Mouse (Mus musculus) gastrocnemius, postnatal 25 days (tissue): ENCODE measurements at regions not wholly inside any gene's neighbourhood (a gene's known extent, or its start where the extent isn't known, plus 50 kb on each side); places are given as distances from the start of the nearest gene placed in this dataset.

Source experiments
- DNase-seq: peaks from one replicate; pipeline ENCODE4 v3.0.0; 2022

DNA sequence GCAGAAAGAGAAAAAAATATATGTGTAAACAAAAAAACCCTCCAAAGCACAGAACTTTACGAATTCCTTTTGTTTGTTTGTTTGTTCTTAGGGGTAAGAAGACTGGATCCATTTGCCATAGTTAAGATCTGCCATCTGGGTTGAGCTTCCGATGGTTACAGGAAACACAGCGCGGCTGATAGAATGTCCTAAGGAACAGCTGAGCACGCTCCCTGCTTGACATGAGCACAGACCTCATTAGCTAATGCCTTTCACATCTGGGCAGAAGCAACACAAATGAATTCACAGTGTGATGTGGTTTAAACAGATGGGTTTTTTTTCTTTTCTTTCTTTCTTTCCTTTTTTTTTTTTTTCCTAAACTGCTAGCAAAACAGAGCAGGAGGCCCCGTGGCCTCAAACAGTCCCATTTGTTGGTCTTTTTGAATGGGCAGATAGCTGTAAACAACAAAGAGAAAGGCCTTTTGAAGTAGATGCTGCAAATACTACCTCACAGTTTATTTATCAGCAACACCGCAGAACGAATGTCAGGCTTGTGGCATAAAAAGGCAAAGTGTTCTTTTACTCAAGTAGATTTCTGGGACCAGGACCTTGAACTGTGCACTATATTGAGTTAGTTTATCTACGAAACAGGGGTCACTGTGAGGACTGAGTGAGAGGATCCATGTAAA, 61.0 kb upstream of the Raph1 start:
- DNase-seq: no peak

- no peak for DNase-seq
Measured at GRCm38 (mm10) chr1:60627367-60627766, 60.5 kb upstream of the Raph1 start.

- no peak for DNase-seq
Measured at GRCm38 (mm10) chr1:60625698-60626486, 59.0 kb upstream of the Raph1 start.

DNA sequence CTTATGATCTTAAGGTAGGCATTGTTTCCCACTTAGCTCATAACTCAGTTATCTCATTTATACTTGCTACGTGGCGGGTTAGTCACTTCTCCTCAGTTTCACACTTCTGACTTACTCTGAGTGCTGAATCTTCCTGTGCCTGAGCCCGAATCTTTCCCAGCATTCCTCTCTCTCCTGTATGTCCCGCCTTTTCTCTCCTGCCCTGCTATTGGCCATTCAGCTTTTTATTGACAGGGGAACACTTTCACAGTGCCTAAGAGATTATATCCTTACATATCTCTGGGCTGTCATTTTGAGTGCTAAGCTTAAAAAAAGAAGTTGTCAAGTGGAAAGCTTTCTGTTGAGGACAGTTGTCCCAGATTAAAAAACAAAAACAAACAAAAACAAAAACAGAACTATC, 57.3 kb upstream of the Raph1 start:
- DNase-seq: no peak

DNA sequence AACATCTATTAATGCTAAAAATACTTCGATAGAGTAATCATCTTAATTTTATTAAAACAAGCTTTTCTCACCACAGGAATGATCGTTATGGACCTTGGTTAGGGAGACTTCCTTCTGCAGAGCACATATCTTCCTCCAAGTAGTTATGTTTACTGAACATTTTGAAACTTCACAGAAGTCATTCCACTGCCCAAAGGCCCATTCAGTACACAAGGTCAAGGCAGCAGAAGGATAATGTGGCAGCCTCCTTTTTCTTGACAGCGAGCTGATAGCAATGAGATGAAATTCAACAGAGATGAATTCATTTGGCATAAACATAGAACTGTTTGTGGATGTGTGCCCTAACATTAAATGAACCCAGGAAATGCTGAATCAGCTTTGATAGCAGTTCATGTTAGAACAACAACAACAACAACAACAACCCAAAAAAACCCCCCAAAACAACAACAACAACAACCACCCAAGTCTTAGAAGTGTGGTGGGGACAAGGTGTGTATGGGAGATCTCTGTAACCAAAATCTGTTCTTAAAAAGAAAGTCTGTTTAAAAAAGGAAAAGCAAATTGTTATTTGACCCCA, 56.6 kb upstream of the Raph1 start:
- no peak for DNase-seq

DNA sequence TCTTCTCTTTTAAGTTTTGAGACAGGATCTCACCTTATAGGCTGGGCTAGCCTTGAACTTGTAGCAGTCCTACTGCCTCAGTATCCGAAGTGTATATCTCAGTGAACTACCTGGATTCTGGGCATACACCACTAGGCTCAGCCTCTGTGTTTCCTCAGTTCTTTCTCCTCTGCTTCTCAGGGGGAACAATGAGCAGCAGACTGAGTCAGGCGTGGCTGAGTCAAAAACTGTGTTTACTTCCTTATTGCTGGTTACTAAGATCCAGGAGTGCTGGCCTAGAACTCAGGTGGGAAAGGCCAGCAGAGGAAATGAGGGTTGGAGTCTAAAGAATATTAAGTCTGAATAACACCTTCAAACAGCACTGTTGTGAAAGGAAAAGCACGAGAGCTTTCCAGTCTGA, 54.9 kb upstream of the Raph1 start:
- no peak for DNase-seq

DNA sequence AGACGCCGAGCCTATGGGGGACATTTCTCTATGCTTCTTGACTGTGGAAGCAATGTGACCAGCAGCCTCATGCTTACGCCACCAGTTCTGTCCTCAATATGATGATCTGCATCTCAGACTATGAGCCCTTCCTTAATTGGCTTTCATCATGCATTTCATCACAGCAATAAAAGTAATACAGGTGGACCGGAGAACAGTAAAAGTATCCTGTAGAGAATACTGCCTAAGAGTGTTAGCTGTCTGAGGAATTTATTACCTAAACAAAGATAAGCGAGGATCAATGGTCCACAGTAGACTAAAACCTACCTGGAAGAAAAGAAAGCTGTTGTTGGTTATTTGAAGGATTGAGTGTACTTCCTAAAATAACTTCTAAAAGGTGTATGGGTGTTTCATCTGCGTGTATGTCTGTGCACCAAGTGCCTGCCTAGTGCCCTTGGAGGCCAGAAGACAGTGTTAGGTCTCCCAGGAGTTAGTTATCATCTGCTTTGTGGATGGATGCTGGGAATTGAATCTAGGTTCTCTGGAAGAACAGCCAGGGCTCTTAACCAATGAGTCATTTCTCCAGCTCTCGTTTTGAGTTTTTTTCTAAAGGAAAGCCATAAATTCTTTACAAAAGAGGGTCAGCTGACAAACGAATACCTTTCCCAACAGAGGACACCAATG, 54.3 kb upstream of the Raph1 start:
- no peak for DNase-seq

- DNase-seq: no peak
Measured at GRCm38 (mm10) chr1:60618389-60618788, 51.5 kb upstream of the Raph1 start.

DNA sequence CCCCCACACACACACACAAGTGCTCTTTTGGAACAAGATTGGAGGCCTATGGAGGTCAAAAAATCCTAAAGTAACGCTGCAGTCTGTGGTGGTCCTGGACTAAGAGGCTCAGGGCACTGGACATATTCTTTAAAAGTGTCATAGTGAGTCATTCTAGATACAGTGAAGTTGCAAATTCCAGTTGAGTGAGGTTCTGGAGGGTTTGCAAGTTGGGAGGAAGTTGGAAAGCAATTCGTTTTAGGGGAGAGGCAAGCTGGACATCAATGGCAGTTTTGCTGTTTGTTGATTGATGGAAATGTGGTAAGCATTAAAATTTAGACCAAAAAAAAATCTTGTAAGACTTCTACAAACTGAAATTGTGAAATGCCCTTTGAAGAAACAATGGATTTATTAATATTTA, 50.0 kb upstream of the Raph1 start:
- DNase-seq: no peak
